Mouse (Mus musculus) limb, embryonic 15.5 days (tissue): Measurements from ENCODE around the gene Aldh4a1. TPM values are rescaled to one million over a fixed set of nuclear protein-coding genes. Genes with fewer than 3 reads are reported as not detected.

ENCODE experiments used
- ATAC-seq: fragments of 200-750 bp; cut with Nextera tagmentation; 2 replicates; pipeline ENCODE4 v1.8.0; 2017; ENCODE audit warnings: low read depth, moderate TSS enrichment; ENCODE audit not compliant: insufficient number of reproducible peaks, low FRiP score, low TSS enrichment
- H3K27ac ChIP-seq: fragments of 300-500 bp; sonication (generic); 2 replicates; pipeline ENCODE4 v1.5.1; 2015; ENCODE audit warnings: moderate library complexity, mild to moderate bottlenecking, inconsistent platforms
- H3K27me3 ChIP-seq: fragments of 300-500 bp; sonication (generic); 2 replicates; pipeline ENCODE4 v1.6.1; 2015; ENCODE audit warnings: inconsistent platforms
- H3K36me3 ChIP-seq: fragments of 300-500 bp; sonication (generic); 2 replicates; pipeline ENCODE4 v1.6.1; 2015; ENCODE audit warnings: inconsistent platforms
- H3K4me1 ChIP-seq: fragments of 300-500 bp; sonication (generic); 2 replicates; pipeline ENCODE4 v1.6.1; 2015; ENCODE audit warnings: inconsistent platforms
- H3K4me2 ChIP-seq: fragments of 300-500 bp; sonication (generic); 2 replicates; pipeline ENCODE4 v1.6.1; 2015; ENCODE audit warnings: mild to moderate bottlenecking, inconsistent platforms
- H3K4me3 ChIP-seq: fragments of 300-500 bp; sonication (generic); 2 replicates; pipeline ENCODE4 v1.5.1; 2015; ENCODE audit warnings: mild to moderate bottlenecking, inconsistent platforms
- H3K9ac ChIP-seq: fragments of 300-500 bp; sonication (generic); 2 replicates; pipeline ENCODE4 v1.6.1; 2015; ENCODE audit warnings: inconsistent platforms
- H3K9me3 ChIP-seq: fragments of 300-500 bp; sonication (generic); 2 replicates; pipeline ENCODE4 v1.6.1; 2016; ENCODE audit warnings: inconsistent platforms
- WGBS: fragments of 180-500 bp; shearing (Covaris S2); methylation state at CpG from one replicate; pipeline ENCODE4 v1.1.7; 2015; 5-methylcytosine and 5-hydroxymethylcytosine counted together
- polyA plus RNA-seq: library from polyadenylated mRNA; unstranded; fragments of >200 nt; fragmentation: Nextera tagmentation; extraction: Ambion mirVana; gene quantifications from 2 replicates; pipeline ENCODE4 v1.2.1, GENCODE M21; 2015

Aldh4a1 gene
- polyA plus RNA-seq, 1 experiment from 2014 or later: 36.8 TPM

DNA sequence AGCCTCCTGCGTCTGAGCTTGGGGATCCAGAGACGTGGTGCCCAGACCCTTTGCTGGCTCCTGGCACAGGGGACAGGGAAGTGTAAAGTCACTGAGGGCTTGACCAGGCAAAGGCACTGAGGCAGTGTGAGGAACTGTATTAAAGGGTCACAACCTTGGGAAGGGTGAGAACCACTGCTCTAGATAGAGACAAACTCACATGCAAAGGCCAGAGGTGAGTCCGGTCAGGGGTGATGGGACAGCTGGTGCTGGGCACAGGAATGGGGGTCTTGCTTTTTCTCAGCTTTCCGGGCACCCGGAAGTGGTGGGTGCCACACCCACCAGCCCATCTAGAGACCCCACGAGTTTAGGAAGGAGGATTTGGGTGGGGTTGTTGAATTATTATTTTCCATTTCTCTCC is 29.3 kb upstream of the Aldh4a1 start:
- Histone ChIP-seq H3K4me1 (peaks cover 74% of the 10 kb centered on the region), H3K27ac (no peak overlapping the region), H3K36me3 (no peaks in the 10 kb centered on the region)

DNA sequence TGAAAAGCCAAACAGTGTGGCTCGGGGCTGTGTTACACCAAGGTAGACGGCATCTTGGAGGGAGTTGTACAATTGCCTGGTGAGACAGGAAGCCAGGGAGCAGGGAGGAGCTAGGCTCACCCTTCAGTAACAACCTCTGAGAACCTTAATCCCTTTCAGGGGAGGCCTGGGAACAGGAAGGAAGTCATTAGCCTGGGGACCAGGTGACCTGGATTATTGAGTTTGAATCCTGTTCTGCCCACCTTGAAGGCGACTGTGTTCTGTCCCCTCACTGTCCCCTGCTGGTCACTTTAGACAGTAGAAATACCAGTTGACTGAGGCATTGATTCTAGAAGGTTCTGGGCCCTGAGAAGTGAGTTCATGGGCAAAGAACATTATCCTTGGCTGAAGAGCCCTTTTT is 28.6 kb upstream of the Aldh4a1 start:
- H3K27me3 ChIP-seq: no peaks in the 10 kb centered on the region
- no peaks in the 10 kb centered on the region for H3K36me3 ChIP-seq
- H3K4me3 ChIP-seq: no peak overlapping the region
- no peak for ATAC-seq
- peaks cover 80% of the 10 kb centered on the region for H3K4me1 ChIP-seq
- H3K4me2 ChIP-seq: no peak overlapping the region
- H3K9ac ChIP-seq: no peak overlapping the region
- peak overlapping the region; percentile 9; the same call in 1 of the 2 replicates for H3K27ac ChIP-seq
- 24% methylated on average over 3 of the region's 3 CpGs for WGBS
- H3K9me3 ChIP-seq: no peaks in the 10 kb centered on the region

More for the DNA sequence above, 29.3 kb upstream of the Aldh4a1 start:
- Histone ChIP-seq H3K9me3 (no peaks in the 10 kb centered on the region), H3K4me3 (no peak overlapping the region), H3K27me3 (no peaks in the 10 kb centered on the region), H3K9ac (no peak overlapping the region), H3K4me2 (no peak overlapping the region)
- 54% methylated on average over 6 of the region's 6 CpGs for whole genome bisulfite sequencing
- ATAC-seq: no peak

DNA sequence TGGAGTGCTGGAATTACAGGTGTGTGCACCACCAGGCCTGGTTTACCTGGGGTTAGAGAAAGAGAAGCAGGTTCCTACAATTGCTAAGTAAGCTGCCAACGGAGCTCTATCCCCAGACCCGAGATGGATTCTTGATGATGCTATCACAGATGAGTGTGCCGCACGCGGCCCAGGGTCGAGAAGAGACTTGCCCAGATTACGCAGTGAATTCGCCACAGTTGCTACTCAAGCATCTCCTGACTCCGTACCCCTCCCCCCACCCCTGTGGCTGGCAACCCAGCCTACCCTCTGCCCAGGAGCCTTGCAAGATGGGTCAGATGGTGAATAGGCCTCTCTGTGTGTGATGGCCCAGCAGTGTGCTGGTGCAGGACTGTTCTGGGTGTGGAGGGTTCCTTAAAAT is 26.0 kb upstream of the Aldh4a1 start:
- ATAC-seq: no peak
- Histone ChIP-seq H3K9ac (no peak overlapping the region), H3K4me2 (no peak overlapping the region), H3K36me3 (no peaks in the 10 kb centered on the region), H3K27me3 (no peaks in the 10 kb centered on the region), H3K9me3 (no peaks in the 10 kb centered on the region), H3K27ac (peak overlapping the region; percentile 92), H3K4me1 (peaks cover 84% of the 10 kb centered on the region), H3K4me3 (no peak overlapping the region)
- WGBS: 26% methylated on average over 9 of the region's 9 CpGs

DNA sequence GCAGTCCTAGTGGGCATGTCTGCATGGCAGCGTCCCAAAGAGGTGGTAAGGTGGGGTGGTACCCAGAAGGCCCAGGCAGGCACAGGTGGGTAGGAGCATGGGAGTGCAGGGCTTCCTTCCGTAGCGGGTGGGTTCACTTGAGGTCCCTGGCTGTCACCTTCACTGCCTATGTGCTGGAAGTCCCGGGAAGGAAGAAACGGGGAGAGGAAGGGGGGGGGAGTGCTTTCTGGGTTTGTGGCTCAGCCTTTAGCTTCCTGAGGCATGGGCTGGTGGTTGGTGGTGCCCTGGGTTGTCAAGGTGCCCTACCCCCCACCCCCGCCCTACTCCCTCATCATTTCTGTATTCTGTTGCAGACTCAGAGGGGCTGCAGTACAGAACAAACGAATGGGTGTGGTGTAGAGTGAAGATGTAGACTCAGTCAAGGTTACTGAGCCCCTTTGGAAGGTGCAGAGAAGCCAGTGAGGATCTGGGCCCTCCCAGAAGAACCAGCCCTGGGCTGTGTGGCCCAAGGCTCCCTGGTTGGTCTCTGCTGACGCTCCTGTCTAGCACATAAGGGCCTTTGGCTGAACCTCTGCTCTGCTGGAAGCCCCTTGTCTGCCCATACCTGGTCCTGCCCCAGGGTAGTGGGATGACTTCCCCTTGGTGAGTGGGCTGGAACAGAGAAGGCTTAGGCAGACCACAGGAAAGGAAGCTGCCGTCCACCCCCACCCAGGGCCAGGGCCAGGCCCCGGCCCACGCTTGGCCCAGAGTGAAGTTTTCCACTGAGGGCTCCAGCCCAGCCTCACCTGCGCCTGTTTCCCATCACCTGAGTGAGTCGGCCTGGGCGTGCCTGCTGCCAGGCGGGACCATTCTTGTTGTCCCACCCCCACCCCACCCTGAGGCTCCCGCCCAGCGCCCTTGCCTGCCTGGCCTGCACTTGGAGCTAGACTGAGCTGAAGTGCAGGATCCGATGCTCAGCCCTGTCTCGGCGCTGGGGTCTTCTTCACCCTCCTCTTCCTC is 25.1 kb upstream of the Aldh4a1 start:
- Histone ChIP-seq H3K27ac (peak overlapping the region; percentile 92), H3K27me3 (no peaks in the 10 kb centered on the region), H3K4me1 (peaks cover 86% of the 10 kb centered on the region), H3K36me3 (no peaks in the 10 kb centered on the region), H3K4me2 (peak overlapping the region; percentile 47), H3K9me3 (no peaks in the 10 kb centered on the region), H3K4me3 (no peak overlapping the region), H3K9ac (no peak overlapping the region)
- no peak for ATAC-seq
- 29% methylated on average over 20 of the region's 20 CpGs for WGBS

DNA sequence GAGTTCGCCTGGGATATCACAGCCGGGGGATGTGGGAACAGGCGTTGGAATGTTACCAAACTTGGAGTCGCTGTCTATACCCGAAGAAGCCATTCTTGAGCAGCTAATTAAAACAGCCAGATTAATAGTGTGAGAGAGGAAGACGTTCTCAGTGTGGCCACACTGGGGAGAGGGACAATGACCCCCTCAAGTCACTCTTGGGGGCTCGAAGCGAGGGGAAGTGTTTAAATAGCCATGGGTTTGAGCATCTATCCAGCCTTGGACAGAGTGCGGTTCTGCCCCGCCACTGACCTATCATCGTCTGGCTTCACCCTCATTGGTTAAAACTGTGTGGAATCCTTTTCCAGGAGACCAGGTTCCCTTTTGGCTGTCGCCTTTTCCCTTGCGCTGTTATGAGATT is 24.3 kb upstream of the Aldh4a1 start:
- WGBS: 16% methylated on average over 13 of the region's 13 CpGs
- Histone ChIP-seq H3K9me3 (no peaks in the 10 kb centered on the region), H3K27me3 (no peaks in the 10 kb centered on the region), H3K4me1 (peaks cover 86% of the 10 kb centered on the region), H3K4me3 (peak overlapping the region; percentile 21), H3K9ac (no peak overlapping the region), H3K36me3 (no peaks in the 10 kb centered on the region), H3K4me2 (peak overlapping the region; percentile 47), H3K27ac (peak overlapping the region; percentile 92)
- ATAC-seq: no peak

DNA sequence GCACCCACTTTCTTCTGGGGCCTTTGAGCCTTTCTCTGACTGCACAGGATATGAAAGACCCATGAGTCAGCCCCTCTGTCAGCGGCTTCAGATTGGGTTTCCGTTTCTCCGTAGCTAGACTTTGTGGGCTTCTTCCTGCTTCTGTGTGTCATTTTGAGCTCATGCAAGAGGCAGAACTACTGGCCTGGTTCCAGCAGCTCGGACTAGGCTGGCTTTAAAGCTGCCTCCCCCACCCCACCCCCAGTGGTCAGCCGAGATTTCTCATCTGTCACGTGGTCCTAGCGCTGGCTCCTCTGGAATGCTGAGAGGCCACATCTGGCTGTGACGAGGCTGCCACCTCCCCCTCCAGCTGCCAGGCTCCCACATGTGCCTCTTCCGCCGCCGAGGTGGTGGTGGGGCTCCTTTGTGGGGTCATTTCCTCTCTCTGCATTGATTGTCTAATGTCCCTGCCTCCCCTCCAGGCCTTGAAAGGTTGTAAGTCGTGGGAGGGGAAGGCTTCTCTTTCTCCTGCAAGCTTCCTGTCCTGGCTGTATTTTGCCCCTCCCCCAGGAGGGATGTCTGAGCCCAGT is 23.6 kb upstream of the Aldh4a1 start:
- Histone ChIP-seq H3K27ac (peak overlapping the region; percentile 92), H3K9ac (0 out of 2 replicates have a peak overlapping the region, but pooled peaks have one; percentile 10), H3K4me3 (peak overlapping the region; percentile 21), H3K36me3 (no peaks in the 10 kb centered on the region), H3K4me1 (peaks cover 82% of the 10 kb centered on the region), H3K27me3 (no peaks in the 10 kb centered on the region), H3K9me3 (no peaks in the 10 kb centered on the region), H3K4me2 (peak overlapping the region; percentile 47)
- ATAC-seq: peak; percentile 77
- WGBS: 0% methylated on average over 12 of the region's 12 CpGs

DNA sequence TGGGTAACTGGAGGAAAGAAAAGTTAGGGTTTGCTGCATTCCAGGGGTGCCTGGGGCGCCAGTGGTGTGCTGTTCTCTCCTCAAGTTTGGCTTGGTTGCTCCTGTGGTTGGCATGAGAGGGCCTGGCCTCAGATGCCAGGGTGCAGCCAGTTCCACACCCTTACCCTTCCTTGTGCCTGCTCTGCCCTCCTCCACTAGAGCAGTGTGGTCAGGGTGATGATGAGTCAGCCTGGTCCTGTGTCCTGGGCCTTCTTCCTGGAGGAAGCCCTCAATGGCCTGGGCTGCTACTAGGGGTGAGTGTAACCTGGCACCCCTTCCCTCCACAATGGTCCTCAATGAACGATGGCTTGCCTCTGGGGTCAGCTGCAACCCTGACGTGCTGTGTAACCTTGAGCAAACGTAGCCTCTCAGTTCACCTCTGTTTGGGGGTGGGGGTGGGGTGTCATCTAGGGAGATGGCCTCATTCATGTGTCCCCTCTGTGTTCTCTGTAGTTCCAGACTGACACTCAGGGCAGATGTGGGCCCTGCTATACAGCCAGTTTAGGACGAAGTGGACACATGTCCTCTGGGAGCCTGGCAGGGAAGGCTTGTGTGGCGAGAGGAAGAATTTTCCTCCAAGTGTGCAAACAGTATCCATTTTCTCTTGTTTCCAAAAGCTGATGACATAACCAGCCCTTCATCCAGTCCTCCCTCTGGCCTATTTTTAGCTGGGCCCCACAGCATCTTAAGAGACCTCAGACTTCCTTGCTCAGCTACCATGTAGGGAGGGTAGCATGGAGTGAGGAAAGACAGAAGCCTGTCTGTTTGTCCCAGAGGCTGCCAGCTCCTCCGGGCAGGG is 20.9 kb upstream of the Aldh4a1 start:
- H3K27ac ChIP-seq: peak overlapping the region; percentile 82
- no peak overlapping the region for H3K9ac ChIP-seq
- no peak overlapping the region for H3K4me3 ChIP-seq
- peaks cover 17% of the 10 kb centered on the region for H3K36me3 ChIP-seq
- H3K27me3 ChIP-seq: no peaks in the 10 kb centered on the region
- H3K9me3 ChIP-seq: no peaks in the 10 kb centered on the region
- no peak for ATAC-seq
- WGBS: 63% methylated on average over 7 of the region's 7 CpGs
- H3K4me1 ChIP-seq: peaks cover 63% of the 10 kb centered on the region
- no peak overlapping the region for H3K4me2 ChIP-seq

DNA sequence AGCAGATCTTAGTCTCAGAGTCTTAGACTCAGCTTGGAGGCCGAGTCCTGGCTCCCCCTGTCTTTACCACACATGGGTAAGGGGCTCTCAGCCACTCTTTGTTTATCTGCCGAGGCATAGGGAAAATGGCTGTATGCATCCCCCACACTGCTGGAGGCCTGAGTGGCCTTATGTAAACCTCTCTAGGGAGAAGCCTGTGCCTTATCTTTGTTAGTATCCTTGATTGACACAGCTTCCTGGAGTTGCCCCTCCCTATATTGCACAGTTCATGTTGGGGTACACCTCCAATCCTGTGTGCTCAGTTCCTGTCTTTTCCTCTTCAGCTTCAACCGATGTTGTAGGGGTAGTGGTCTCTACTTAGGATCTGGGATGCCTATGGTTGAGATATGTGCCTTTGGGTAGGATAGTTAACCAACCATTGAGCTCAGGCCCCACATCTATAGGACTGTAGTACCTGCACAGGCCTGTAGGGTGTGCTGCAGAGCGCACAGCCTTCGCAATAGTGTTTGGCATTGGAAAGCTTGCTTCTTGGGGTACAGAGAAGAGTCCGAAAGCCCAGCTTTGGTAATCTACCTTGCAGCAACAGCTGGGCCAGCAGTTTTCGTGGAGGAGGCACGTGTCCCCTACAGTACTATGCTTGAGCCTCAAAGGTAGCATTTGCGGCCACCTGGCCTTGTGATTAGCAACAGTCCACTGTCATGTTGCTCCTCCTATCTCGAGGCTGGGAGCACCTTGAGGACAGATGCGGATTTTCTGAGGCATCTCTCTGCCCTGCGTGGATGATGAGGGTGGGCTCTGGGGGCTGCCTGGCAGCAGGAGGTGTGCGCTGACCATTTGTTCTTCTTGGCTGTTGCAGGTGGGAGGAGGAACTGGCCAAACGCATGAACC is 20.1 kb upstream of the Aldh4a1 start, which contains the start of gene Gm21969:
TSS of gene Gm21969 (plus strand) at position 830 of the 888 bp plus-strand sequence.
- no peaks in the 10 kb centered on the region for H3K27me3 ChIP-seq
- H3K4me1 ChIP-seq: peaks cover 55% of the 10 kb centered on the region
- no peak within 1 kb of the TSS for H3K4me3 ChIP-seq
- H3K9ac ChIP-seq: no peak within 1 kb of the TSS
- peaks cover 25% of the 10 kb centered on the region for H3K36me3 ChIP-seq
- WGBS: 58% methylated on average over 14 of the region's 14 CpGs
- no peak within 1 kb of the TSS for H3K4me2 ChIP-seq
- no peaks in the 10 kb centered on the region for H3K9me3 ChIP-seq
- no peak for ATAC-seq
- peak within 1 kb of the TSS; percentile 82 for H3K27ac ChIP-seq

DNA sequence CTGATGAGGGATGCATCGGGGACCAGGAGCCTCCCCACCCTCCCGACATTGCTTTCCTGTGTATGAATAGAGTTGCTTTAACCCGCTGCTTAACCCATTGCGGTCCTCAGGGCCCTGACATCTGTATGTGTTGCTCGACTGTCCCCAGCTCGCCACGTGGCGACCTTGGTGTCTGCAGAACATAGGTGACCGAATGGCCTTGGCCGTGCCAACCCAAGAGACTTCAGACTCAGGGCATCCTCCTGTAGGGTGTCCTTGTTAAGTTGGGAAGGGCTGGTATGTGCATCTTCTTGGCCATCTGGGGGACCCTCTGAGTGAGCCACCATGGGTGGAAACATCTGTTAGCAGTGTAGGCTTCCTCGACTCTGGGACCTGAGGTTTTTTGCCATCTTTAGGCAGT is 17.4 kb upstream of the Aldh4a1 start:
- no peaks in the 10 kb centered on the region for H3K9me3 ChIP-seq
- no peak for ATAC-seq
- H3K4me2 ChIP-seq: no peak overlapping the region
- no peak overlapping the region for H3K4me3 ChIP-seq
- H3K4me1 ChIP-seq: peaks cover 31% of the 10 kb centered on the region
- H3K36me3 ChIP-seq: peaks cover 39% of the 10 kb centered on the region
- 87% methylated on average over 11 of the region's 11 CpGs for WGBS
- H3K9ac ChIP-seq: no peak overlapping the region
- H3K27ac ChIP-seq: no peak overlapping the region
- H3K27me3 ChIP-seq: no peaks in the 10 kb centered on the region

DNA sequence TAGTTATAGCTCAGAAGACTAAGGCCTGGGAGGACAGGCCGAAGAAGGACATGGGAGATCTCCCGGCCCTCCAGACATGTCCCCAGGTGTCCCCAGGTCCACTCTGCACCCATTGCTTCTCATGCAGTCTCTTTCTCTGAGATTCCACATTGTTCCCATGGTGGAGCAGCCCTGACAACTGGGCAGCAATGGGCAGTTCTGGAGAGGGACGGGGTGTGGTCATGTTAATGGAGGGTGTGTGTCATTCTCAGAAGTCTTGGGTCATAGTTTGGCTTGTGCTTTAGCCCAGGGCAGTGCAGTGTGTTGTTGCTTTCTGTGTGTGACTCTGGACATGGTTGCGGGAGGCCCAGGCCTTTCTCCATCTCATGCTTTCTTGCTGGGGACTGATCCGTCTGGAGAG is 15.9 kb upstream of the Aldh4a1 start:
- no peaks in the 10 kb centered on the region for H3K9me3 ChIP-seq
- no peaks in the 10 kb centered on the region for H3K27me3 ChIP-seq
- H3K4me3 ChIP-seq: no peak overlapping the region
- H3K9ac ChIP-seq: no peak overlapping the region
- no peak for ATAC-seq
- H3K36me3 ChIP-seq: peaks cover 39% of the 10 kb centered on the region
- WGBS: 94% methylated on average over 5 of the region's 5 CpGs
- no peak overlapping the region for H3K4me2 ChIP-seq
- H3K27ac ChIP-seq: no peak overlapping the region
- H3K4me1 ChIP-seq: peaks cover 23% of the 10 kb centered on the region

DNA sequence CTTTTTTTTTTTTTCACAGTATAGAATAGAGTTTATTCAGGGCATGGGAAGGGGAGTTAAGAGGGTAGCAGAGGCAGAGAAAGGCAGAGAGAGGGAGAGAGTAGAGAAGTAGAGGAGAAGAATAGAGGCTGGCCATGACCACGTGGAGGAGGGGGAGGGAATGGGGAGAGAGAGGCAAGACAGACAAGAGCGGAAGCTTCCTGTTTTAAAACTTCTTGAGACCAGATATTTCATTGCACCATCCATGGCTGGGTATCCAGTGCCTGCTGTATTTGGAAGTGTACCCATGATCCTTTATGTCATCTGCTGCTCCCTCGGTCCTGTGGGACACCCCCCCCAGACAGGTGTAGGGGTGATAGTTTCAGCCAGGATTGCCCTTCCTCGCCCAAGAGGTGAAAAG is 13.7 kb upstream of the Aldh4a1 start:
- H3K4me1 ChIP-seq: peaks cover 8% of the 10 kb centered on the region; the same call in 1 of the 2 replicates
- WGBS: 78% methylated on average over 4 of the region's 4 CpGs
- H3K27ac ChIP-seq: no peak overlapping the region
- no peak overlapping the region for H3K4me2 ChIP-seq
- H3K4me3 ChIP-seq: no peak overlapping the region
- no peak for ATAC-seq
- no peak overlapping the region for H3K9ac ChIP-seq
- H3K9me3 ChIP-seq: no peaks in the 10 kb centered on the region; the same call in 1 of the 2 replicates
- no peaks in the 10 kb centered on the region for H3K27me3 ChIP-seq
- peaks cover 53% of the 10 kb centered on the region for H3K36me3 ChIP-seq
